Mouse (Mus musculus) subcutaneous adipose tissue, adult 2 months (tissue): ENCODE data around the gene Slc5a5. TPM values are rescaled to one million over a fixed set of nuclear protein-coding genes. Genes with fewer than 3 reads are reported as not detected.

Experiments
- polyA plus RNA-seq: library from polyadenylated mRNA; depleted of rRNA; stranded (reverse); fragments of >200 nt; gene quantifications from 2 replicates; pipeline ENCODE4 v1.2.3, GENCODE M21; 2012; ENCODE audit warnings: low replicate concordance; rRNA removed

Gene Slc5a5
- polyA plus RNA-seq, result 0.04 and 2.3 TPM in 2 replicates

DNA sequence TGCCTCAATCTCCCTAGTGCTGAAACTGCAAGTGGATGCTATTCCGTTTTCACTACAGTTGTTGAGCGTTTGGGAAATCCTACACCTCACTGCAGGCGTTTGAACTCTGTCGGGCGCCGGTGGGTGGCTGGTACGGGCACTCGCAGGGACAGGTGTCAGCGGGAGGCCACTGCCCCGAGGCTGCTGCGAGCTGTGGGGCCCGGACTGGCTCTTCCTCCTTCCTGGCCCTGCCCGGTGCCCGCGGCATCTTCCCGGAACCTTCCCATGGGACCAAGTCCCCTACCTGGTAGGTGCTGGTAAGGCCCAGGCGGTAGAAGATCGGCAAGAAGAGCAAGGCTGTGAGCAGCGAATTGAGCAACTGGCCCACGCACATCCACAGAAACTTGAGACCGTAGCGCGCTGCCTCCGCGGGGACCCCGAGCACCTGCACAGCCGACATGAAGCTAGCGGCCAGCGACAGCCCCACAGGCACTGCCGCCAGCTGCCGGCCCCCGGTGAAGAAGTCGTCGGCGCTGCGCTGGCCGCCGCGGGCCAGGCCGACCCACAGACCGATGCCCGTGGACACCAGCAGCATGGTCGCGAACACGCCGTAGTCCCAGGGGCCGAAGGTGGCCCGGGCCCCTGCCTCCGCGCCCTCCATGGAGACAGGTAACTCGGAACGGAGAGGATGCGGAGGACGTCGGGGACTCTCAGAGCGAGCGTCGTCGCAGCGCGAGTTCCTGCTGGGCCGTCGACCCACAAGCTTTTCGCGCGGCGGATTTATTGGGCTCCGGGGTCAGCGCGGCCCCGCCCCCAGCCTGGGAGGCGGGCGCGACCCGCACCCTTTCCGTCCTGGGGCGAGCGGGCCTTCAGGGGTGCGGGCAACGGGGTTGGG, at the start of gene Slc5a5:
Gene Slc5a5, minus strand, starts transcription at position 736 of the 874 bp plus-strand sequence.

DNA sequence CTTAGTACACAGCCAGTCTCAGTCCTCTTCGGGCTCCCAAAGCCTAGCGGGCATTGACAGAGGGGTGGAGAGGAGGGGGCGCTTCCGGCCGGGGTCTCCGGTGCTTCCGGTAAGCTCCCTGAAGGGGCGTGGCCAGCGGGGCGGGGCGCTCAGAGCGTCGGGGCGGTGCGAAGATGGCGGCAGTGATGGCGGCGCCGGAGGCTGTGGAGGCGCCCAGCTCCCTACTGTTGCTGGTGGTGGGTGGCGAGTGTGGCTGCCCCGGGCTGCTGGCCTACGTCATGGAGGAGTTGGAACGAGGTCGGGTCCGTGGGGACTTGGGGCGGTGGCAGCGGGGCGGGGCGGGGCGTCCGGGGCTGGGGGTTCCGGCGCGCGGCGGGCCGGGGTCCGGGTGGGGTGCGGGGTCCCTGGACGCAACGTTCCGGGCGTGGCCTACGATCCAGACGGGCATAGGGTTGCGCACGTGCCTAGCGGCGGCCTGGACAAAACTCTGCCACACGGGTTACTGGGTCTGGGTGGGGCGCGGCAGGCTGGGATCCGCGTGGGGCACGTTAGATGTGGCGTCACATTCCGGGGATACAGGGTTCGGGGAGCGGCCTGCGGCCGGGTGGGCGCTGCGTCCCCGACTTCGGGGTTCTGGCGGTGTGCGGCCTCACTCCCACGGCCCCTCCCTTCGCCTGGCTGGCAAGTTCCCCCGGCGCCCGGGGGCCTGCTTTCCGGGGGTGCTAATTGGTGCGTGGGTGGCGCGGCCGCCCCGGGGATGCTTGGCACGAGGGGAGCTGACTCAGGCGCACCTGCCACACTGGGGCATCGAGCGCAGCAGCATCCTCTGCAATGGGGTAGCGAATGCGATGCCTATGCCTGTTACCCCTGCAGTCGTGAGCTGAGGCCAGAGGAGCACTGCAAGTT, 13.5 kb upstream of the Slc5a5 start, which contains the start of gene Map1s:
Gene Map1s, plus strand, starts transcription at position 102 of the 906 bp plus-strand sequence.

GRCm38 (mm10) chr8:70897021-70897680, 4.6 kb upstream of the Slc5a5 start, which contains the start of gene Rpl18a:
Gene Rpl18a (minus strand): TSS chr8:70897412.

GRCm38 (mm10) chr8:70873364-70873985, 19.1 kb downstream of the Slc5a5 start, which contains the start of gene Ccdc124:
Gene Ccdc124 (minus strand): TSS chr8:70873935.

DNA sequence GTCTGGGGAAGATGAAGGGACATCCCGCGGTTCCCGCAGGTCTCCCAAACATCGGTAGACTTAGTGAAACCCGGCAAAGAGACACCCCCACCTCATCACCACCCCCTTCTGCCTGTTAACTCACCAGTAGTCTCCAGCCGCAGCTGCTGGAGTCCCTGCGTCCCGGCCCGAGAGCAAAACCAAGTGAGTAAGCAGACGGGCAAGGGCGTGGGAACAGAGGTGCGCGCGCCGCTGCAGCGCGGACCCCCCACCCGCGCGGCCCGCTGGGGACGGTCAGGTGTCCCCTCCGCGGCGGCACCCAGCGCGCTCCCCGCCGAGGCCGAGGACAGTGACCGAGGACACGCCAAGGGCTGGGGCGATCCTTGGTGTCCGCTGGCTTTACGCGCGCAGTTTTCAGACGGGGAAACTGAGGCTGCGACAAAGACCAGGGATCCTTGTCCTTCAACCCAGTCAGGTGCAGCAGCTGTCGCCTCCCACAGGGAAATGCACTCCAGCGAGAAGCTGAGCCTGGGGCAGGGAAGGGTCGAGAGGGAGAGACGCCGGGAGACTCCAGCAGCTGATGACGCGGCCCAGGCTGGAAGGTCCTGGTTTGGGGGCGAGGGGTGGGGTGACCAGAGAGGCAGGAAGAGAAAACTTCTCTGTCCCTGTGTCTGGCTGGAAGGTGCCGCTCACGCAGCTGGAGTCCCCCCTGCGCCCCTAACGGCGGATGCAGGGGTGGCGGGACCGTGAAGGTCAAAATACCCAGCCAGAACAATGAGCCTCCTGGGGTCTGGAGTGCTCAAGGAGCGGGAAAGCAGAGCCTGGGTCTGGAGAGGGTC, 29.5 kb downstream of the Slc5a5 start, which contains the start of gene Kcnn1:
Gene Kcnn1, minus strand, starts transcription at position 435 of the 818 bp plus-strand sequence.

GRCm38 (mm10) chr8:70839408-70840351, 52.9 kb downstream of the Slc5a5 start, which contains the start of gene Arrdc2:
Gene Arrdc2 (minus strand): TSS chr8:70839720.

Other genes starting within 250 kb of the Slc5a5 start
- gene Pgpep1, start 232.4 kb downstream of the Slc5a5 start, polyA plus RNA-seq, result 37.1 and 48.1 TPM in 2 replicates
- gene Lsm4, start 219.5 kb downstream of the Slc5a5 start, polyA plus RNA-seq, result 50.4 and 106 TPM in 2 replicates
- gene Jund, start 193.8 kb downstream of the Slc5a5 start, polyA plus RNA-seq, result 135 and 458 TPM in 2 replicates
- gene Iqcn, start 189.3 kb downstream of the Slc5a5 start, polyA plus RNA-seq, result 0.03 TPM in 1 of 2 replicates, not detected in the other
- 0.13 TPM in 1 of 2 replicates, not detected in the other for gene Gm3336, start 174.2 kb downstream of the Slc5a5 start, polyA plus RNA-seq
- 6.5 and 17.1 TPM in 2 replicates for gene Pde4c, start 169.0 kb downstream of the Slc5a5 start, polyA plus RNA-seq
- 34.5 and 43.4 TPM in 2 replicates for gene Rab3a, start 138.1 kb downstream of the Slc5a5 start, polyA plus RNA-seq
- 89.6 and 146 TPM in 2 replicates for gene Mpv17l2, start 131.8 kb downstream of the Slc5a5 start, polyA plus RNA-seq
- gene Pik3r2, start 116.0 kb downstream of the Slc5a5 start, polyA plus RNA-seq, result 96.1 and 136 TPM in 2 replicates
- gene Mast3, start 87.7 kb downstream of the Slc5a5 start, polyA plus RNA-seq, result 27.3 and 65.9 TPM in 2 replicates
- gene Il12rb1, start 84.3 kb downstream of the Slc5a5 start, polyA plus RNA-seq, result 0.57 and 2.5 TPM in 2 replicates
- gene Arrdc2, start 53.0 kb downstream of the Slc5a5 start, polyA plus RNA-seq, result 24.6 and 56.0 TPM in 2 replicates
- 11.3 and 12.6 TPM in 2 replicates for gene Kcnn1, start 29.5 kb downstream of the Slc5a5 start, polyA plus RNA-seq
- 42.9 and 48.6 TPM in 2 replicates for gene Ccdc124, start 18.8 kb downstream of the Slc5a5 start, polyA plus RNA-seq
- gene Rpl18a, start 4.7 kb upstream of the Slc5a5 start, polyA plus RNA-seq, result 2,426 and 4,701 TPM in 2 replicates
- 35.0 and 52.9 TPM in 2 replicates for gene Map1s, start 13.2 kb upstream of the Slc5a5 start, polyA plus RNA-seq